Mouse (Mus musculus) spleen, adult 12 weeks (tissue): ENCODE results near the gene Ing3.

Source experiments
- DNase-seq: peaks from one replicate; pipeline ENCODE4 v3.0.0; 2022; ENCODE audit warnings: low spot score

Gene Ing3

GRCm38 (mm10) chr6:22024168-22024567, 74.8 kb downstream of the Ing3 start:
- no peak for DNase-seq
